Mouse (Mus musculus): ENCODE data around the gene Nos1ap.

GRCm38 (mm10) chr1:170609872-170610271 lies 20.2 kb upstream of the Nos1ap start:
- TF ChIP-seq CTCF (IDR thresholded peaks at IDR 0.05; ENCODE audit: borderline replicate concordance, insufficient read depth, low read length): no peak
- no peak for TF ChIP-seq POLR2A (IDR thresholded peaks at IDR 0.05; ENCODE audit: low read depth, low read length)

All from embryonic fibroblast, embryonic 13.5 days (primary cell).